Mouse (Mus musculus): ENCODE measurements around the gene Nmnat2. TPM values are rescaled to one million over a fixed set of nuclear protein-coding genes. Genes with fewer than 3 reads are reported as not detected.
A peak's percentile ranks its signal among the peaks of the same experiment; 100 is the strongest.

Nmnat2 gene
- total and polyA plus RNA-seq, 3 experiments: 0.78 to 1.1 (median 0.84) TPM

GRCm38 (mm10) chr1:153126491-153127381, 171.9 kb downstream of the Nmnat2 start:
- peak; percentile 40 for DNase-seq

- DNase-seq: no peak
Observed at GRCm38 (mm10) chr1:153127622-153128021, 172.8 kb downstream of the Nmnat2 start.

GRCm38 (mm10) chr1:153128780-153129179, 174.0 kb downstream of the Nmnat2 start:
- DNase-seq: no peak

GRCm38 (mm10) chr1:153129992-153130713, 175.4 kb downstream of the Nmnat2 start:
- DNase-seq: peak; percentile 87

GRCm38 (mm10) chr1:153133865-153134781, 179.3 kb downstream of the Nmnat2 start:
- peak; percentile 50 for DNase-seq

GRCm38 (mm10) chr1:153136647-153137046, 181.9 kb downstream of the Nmnat2 start:
- DNase-seq: no peak

GRCm38 (mm10) chr1:153138486-153138885, 183.7 kb downstream of the Nmnat2 start:
- DNase-seq: no peak

- no peak for DNase-seq
Observed at GRCm38 (mm10) chr1:153139635-153140034, 184.8 kb downstream of the Nmnat2 start.

- DNase-seq: no peak
Observed at GRCm38 (mm10) chr1:153140265-153140664, 185.5 kb downstream of the Nmnat2 start.

GRCm38 (mm10) chr1:153140747-153141228, 186.0 kb downstream of the Nmnat2 start:
- no peak for DNase-seq

GRCm38 (mm10) chr1:153144021-153144420, 189.2 kb downstream of the Nmnat2 start:
- no peak for DNase-seq

- no peak for DNase-seq
Observed at GRCm38 (mm10) chr1:153145791-153146190, 191.0 kb downstream of the Nmnat2 start.

GRCm38 (mm10) chr1:153152594-153152993, 197.8 kb downstream of the Nmnat2 start:
- DNase-seq: no peak

- no peak for DNase-seq
Observed at GRCm38 (mm10) chr1:153153619-153154137, 198.9 kb downstream of the Nmnat2 start.

- DNase-seq: no peak
Observed at GRCm38 (mm10) chr1:153155364-153155763, 200.6 kb downstream of the Nmnat2 start.

GRCm38 (mm10) chr1:153157021-153157623, 202.3 kb downstream of the Nmnat2 start:
- no peak for DNase-seq

GRCm38 (mm10) chr1:153159137-153159536, 204.3 kb downstream of the Nmnat2 start:
- DNase-seq: no peak

GRCm38 (mm10) chr1:153163831-153164230, 209.0 kb downstream of the Nmnat2 start:
- no peak for DNase-seq

- DNase-seq: no peak
Observed at GRCm38 (mm10) chr1:153168293-153168692, 213.5 kb downstream of the Nmnat2 start.

Data from adrenal gland, adult 2 months (tissue).